Mouse (Mus musculus): ENCODE data around the gene Mettl17. TPM values are rescaled to one million over a fixed set of nuclear protein-coding genes. Genes with fewer than 3 reads are reported as not detected.

Gene Mettl17
- polyA plus RNA-seq, 1 experiment from 2014 or later: 24.0 TPM

- ATAC-seq (ENCODE audit: low FRiP score, low TSS enrichment) (peak; percentile 69), DNase-seq (ENCODE audit: low spot score) (peak; percentile 41)
- TF ChIP-seq EP300 (optimal IDR thresholded peaks at IDR 0.05) (no peak), CTCF (IDR thresholded peaks at IDR 0.05; ENCODE audit: low read depth) (no peak)
- Histone ChIP-seq H3K9ac (ENCODE audit: low read length) (no peak overlapping the region), H3K27ac (replicated peaks) (0 out of 2 replicates have a peak overlapping the region, but pooled peaks have one; percentile 4), H3K27me3 (ENCODE audit: control insufficient read depth, insufficient read depth, low read length) (no peaks in the 10 kb centered on the region), H3K36me3 (ENCODE audit: control insufficient read depth, insufficient read depth, low read length) (no peaks in the 10 kb centered on the region), H3K9me3 (ENCODE audit: control insufficient read depth, low read length) (no peaks in the 10 kb centered on the region), H3K4me1 (replicated peaks; ENCODE audit: control insufficient read depth, insufficient read depth) (no peaks in the 10 kb centered on the region), H3K4me3 (ENCODE audit: low read depth, low read length) (no peak overlapping the region), H3K4me2 (replicated peaks; ENCODE audit: low read depth) (no peak overlapping the region)
- 38% methylated on average over 8 of the region's 8 CpGs for WGBS
Observed at GRCm38 (mm10) chr14:51940944-51941560, 56.4 kb downstream of the Mettl17 start.

GRCm38 (mm10) chr14:51941577-51941976 lies 56.9 kb downstream of the Mettl17 start:
- H3K9ac ChIP-seq (ENCODE audit: low read length): no peak overlapping the region
- H3K27me3 ChIP-seq (ENCODE audit: control insufficient read depth, insufficient read depth, low read length): no peaks in the 10 kb centered on the region
- H3K4me1 ChIP-seq (replicated peaks; ENCODE audit: control insufficient read depth, insufficient read depth): no peaks in the 10 kb centered on the region
- H3K4me2 ChIP-seq (replicated peaks; ENCODE audit: low read depth): no peak overlapping the region
- TF ChIP-seq EP300 (optimal IDR thresholded peaks at IDR 0.05): no peak
- no peak for TF ChIP-seq CTCF (IDR thresholded peaks at IDR 0.05; ENCODE audit: low read depth)
- no peak overlapping the region for H3K27ac ChIP-seq (replicated peaks)
- no peak for DNase-seq (ENCODE audit: low spot score)
- H3K4me3 ChIP-seq (ENCODE audit: low read depth, low read length): no peak overlapping the region
- WGBS: 67% methylated on average over 9 of the region's 9 CpGs
- H3K36me3 ChIP-seq (ENCODE audit: control insufficient read depth, insufficient read depth, low read length): no peaks in the 10 kb centered on the region
- 0 out of 2 replicates have a peak, but pooled peaks have one; percentile 18 for ATAC-seq (ENCODE audit: low FRiP score, low TSS enrichment)
- no peaks in the 10 kb centered on the region for H3K9me3 ChIP-seq (ENCODE audit: control insufficient read depth, low read length)

- Histone ChIP-seq H3K4me3 (ENCODE audit: low read depth, low read length) (no peak overlapping the region), H3K4me2 (replicated peaks; ENCODE audit: low read depth) (no peak overlapping the region), H3K27me3 (ENCODE audit: control insufficient read depth, insufficient read depth, low read length) (no peaks in the 10 kb centered on the region), H3K36me3 (ENCODE audit: control insufficient read depth, insufficient read depth, low read length) (no peaks in the 10 kb centered on the region), H3K4me1 (replicated peaks; ENCODE audit: control insufficient read depth, insufficient read depth) (no peaks in the 10 kb centered on the region), H3K9ac (ENCODE audit: low read length) (no peak overlapping the region), H3K27ac (replicated peaks) (no peak overlapping the region), H3K9me3 (ENCODE audit: control insufficient read depth, low read length) (no peaks in the 10 kb centered on the region)
- TF ChIP-seq EP300 (optimal IDR thresholded peaks at IDR 0.05) (no peak), CTCF (IDR thresholded peaks at IDR 0.05; ENCODE audit: low read depth) (no peak)
- DNase-seq (ENCODE audit: low spot score) (no peak), ATAC-seq (ENCODE audit: low FRiP score, low TSS enrichment) (no peak)
- 53% methylated on average over 7 of the region's 7 CpGs for WGBS
Observed at GRCm38 (mm10) chr14:51942236-51942635, 57.6 kb downstream of the Mettl17 start.

Small RNA genes within 50 kb of the gene (microRNA-seq; reads per million reads assigned to microRNA genes)
- gene Gm27375: not detected

Other genes with a start within 250 kb of the Mettl17 start
- gene Gm4181, start 249.2 kb upstream of the Mettl17 start, polyA plus RNA-seq (2015; fragmentation: Nextera tagmentation; extraction: Ambion mirVana): not detected in 2 replicates
- not detected in 2 replicates for gene Gm17079, start 189.4 kb upstream of the Mettl17 start, polyA plus RNA-seq (2015; fragmentation: Nextera tagmentation; extraction: Ambion mirVana)
- gene Gm5800, start 167.7 kb upstream of the Mettl17 start, polyA plus RNA-seq (2015; fragmentation: Nextera tagmentation; extraction: Ambion mirVana): not detected in 2 replicates
- gene Ang4, start 111.3 kb upstream of the Mettl17 start, polyA plus RNA-seq (2015; fragmentation: Nextera tagmentation; extraction: Ambion mirVana): not detected in 2 replicates
- gene AY358078, start 84.8 kb upstream of the Mettl17 start, polyA plus RNA-seq (2015; fragmentation: Nextera tagmentation; extraction: Ambion mirVana): not detected in 2 replicates
- gene Ear6, start 31.1 kb upstream of the Mettl17 start, polyA plus RNA-seq (2015; fragmentation: Nextera tagmentation; extraction: Ambion mirVana): not detected in 2 replicates
- gene Slc39a2, start 8.0 kb downstream of the Mettl17 start, polyA plus RNA-seq (2015; fragmentation: Nextera tagmentation; extraction: Ambion mirVana): 1.1 and 1.4 TPM in 2 replicates
- gene Ndrg2, start 29.3 kb downstream of the Mettl17 start, polyA plus RNA-seq (2015; fragmentation: Nextera tagmentation; extraction: Ambion mirVana): 71.6 and 79.4 TPM in 2 replicates
- gene Tppp2, start 33.6 kb downstream of the Mettl17 start, polyA plus RNA-seq (2015; fragmentation: Nextera tagmentation; extraction: Ambion mirVana): not detected in 2 replicates
- gene Rnase13, start 37.9 kb downstream of the Mettl17 start, polyA plus RNA-seq (2015; fragmentation: Nextera tagmentation; extraction: Ambion mirVana): 0.07 TPM in 1 of 2 replicates, not detected in the other
- gene Arhgef40, start 99.9 kb downstream of the Mettl17 start, polyA plus RNA-seq (2015; fragmentation: Nextera tagmentation; extraction: Ambion mirVana): 32.9 and 36.4 TPM in 2 replicates
- gene Tmem253, start 130.8 kb downstream of the Mettl17 start, polyA plus RNA-seq (2015; fragmentation: Nextera tagmentation; extraction: Ambion mirVana): 4.6 and 4.9 TPM in 2 replicates
- gene Zfp219, start 135.9 kb downstream of the Mettl17 start, polyA plus RNA-seq (2015; fragmentation: Nextera tagmentation; extraction: Ambion mirVana): 18.1 and 18.5 TPM in 2 replicates
- gene Olfr221, start 157.6 kb downstream of the Mettl17 start, polyA plus RNA-seq (2015; fragmentation: Nextera tagmentation; extraction: Ambion mirVana): not detected in 2 replicates
- gene Hnrnpc, start 219.2 kb downstream of the Mettl17 start, polyA plus RNA-seq (2015; fragmentation: Nextera tagmentation; extraction: Ambion mirVana): 162 and 167 TPM in 2 replicates
- 29.4 and 29.8 TPM in 2 replicates for gene Rpgrip1, start 225.9 kb downstream of the Mettl17 start, polyA plus RNA-seq (2015; fragmentation: Nextera tagmentation; extraction: Ambion mirVana)